ENCODE assay signal across 12 mouse cellular contexts in the genomic region with DNA sequence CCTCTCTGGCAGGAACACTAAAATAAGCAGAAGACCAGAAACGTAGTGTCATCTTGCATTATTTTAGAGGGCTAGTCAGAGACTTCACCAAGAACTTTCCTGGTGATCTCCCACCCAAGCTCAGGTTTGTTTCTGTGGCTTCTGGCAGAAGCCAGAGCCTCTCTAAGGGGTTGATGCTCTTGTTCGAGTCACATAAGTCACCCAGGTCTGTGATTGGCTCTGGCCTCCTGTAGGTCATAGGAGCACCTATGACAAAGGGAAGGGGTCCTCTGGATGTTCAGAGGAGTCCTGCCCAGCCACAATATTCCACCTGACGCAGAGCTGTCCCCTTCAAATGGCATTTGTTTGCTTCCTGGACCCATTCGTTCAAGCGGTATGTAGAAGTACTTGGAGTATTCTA.
"Had no signal": no experiment of that assay in that cellular context is flagged by ENCODE, and none has a peak within 500 bp of the region (broad histone marks: within the 10 kb centered on the region; RNA-seq: fewer than 3 reads in every experiment).

TSS of gene Stat4 (plus strand) at position 301 of the 400 bp plus-strand sequence.

- H3K27ac ChIP-seq: limb, embryonic 13.5 days; liver, embryonic 14.5 days; midbrain, embryonic 10.5 days; midbrain, embryonic 15.5 days; neural tube, embryonic 13.5 days had no signal

- H3K4me2 ChIP-seq: limb, embryonic 13.5 days; midbrain, embryonic 15.5 days; neural tube, embryonic 13.5 days had no signal

- H3K36me3 ChIP-seq: limb, embryonic 13.5 days; midbrain, embryonic 10.5 days; midbrain, embryonic 15.5 days; neural tube, embryonic 13.5 days had no signal

- H3K4me1 ChIP-seq: midbrain, embryonic 10.5 days; midbrain, embryonic 15.5 days; neural tube, embryonic 13.5 days had no signal

- H3K27me3 ChIP-seq: limb, embryonic 13.5 days; midbrain, embryonic 15.5 days; neural tube, embryonic 13.5 days had no signal

- DNase-seq: kidney, adult 8-10 months; kidney, postnatal 36 days; left cerebral cortex, postnatal 4 days; lung, adult 18-20 months; right cerebral cortex, postnatal 14 days; thymus, adult 18-20 months; thymus, postnatal 25 days had no signal

- H3K4me3 ChIP-seq: limb, embryonic 13.5 days; midbrain, embryonic 10.5 days; midbrain, embryonic 15.5 days; neural tube, embryonic 13.5 days had no signal

- ATAC-seq: midbrain, embryonic 15.5 days had no signal

- H3K9me3 ChIP-seq: limb, embryonic 13.5 days; midbrain, embryonic 10.5 days; midbrain, embryonic 15.5 days; neural tube, embryonic 13.5 days had no signal

- H3K9ac ChIP-seq: limb, embryonic 13.5 days; liver, embryonic 14.5 days; midbrain, embryonic 15.5 days; neural tube, embryonic 13.5 days had no signal
